Mouse (Mus musculus) erythroblast, adult 5-6 weeks (primary cell): ENCODE results near the gene Mtmr4. TPM values are rescaled to one million over a fixed set of nuclear protein-coding genes. Genes with fewer than 3 reads are reported as not detected.
A peak's percentile ranks its signal among the peaks of the same experiment; 100 is the strongest.

Experiments used
- ATAC-seq: replicated peaks from 2 replicates; pipeline ENCODE4 v1.8.0; 2016; ENCODE audit warnings: moderate number of reproducible peaks, mild to moderate bottlenecking, moderate TSS enrichment, inconsistent platforms; ENCODE audit not compliant: poor library complexity, low FRiP score, severe bottlenecking
- total RNA-seq, 2 experiments: library from RNA; stranded (forward) in 1 of 2; stranded (reverse) in 1 of 2; fragments of 150-400 nt in 1 of 2; fragments of 200-764, 138-1000 nt in 1 of 2; gene quantifications; 2 replicates each; pipeline versions ENCODE4 v1.2.3 to v1.2.4; 2015 to 2017; ENCODE audit warnings: low replicate concordance in 2 of 2

Mtmr4 gene
- total RNA-seq, 2 experiments from 2014 or later: 4.2 to 4.9 TPM

DNA sequence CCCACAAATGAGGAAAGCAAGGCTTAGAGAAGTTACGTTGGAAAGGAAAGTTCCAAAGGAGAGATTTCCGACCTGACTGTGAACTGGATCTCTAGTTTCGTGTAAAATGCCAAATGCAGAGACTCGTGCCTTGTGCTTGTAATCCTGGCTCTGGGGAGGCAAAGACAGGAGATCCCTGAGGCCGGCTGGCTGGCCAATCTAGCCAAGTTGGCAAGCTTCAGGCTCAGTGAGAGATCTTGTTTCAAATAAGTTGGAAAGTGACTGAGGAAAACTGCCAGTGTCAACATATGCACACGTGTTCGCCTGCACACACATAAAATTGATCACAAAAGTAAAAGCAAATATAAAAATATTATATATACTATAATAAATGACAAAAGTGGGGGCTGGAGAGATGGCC lies 17.3 kb downstream of the Mtmr4 start:
- ATAC-seq: no peak

DNA sequence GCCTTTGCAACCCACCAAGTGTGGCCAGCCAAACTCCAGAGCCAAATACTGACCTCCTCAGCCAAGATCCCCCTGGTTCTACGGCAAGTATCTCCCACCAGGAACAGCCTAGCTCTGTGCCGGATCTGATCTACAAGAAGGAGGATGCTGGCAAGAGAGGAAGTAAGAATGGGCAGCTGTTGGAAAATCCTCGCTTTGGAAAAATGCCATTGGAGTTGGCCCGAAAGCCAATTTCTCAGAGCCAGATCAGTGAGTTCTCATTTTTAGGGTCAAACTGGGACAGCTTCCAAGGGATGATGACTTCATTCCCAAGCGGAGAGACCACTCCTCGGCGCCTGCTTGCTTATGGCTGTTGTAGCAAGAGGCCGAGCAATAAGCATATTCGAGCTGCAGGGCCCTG lies 19.6 kb downstream of the Mtmr4 start:
- no peak for ATAC-seq

DNA sequence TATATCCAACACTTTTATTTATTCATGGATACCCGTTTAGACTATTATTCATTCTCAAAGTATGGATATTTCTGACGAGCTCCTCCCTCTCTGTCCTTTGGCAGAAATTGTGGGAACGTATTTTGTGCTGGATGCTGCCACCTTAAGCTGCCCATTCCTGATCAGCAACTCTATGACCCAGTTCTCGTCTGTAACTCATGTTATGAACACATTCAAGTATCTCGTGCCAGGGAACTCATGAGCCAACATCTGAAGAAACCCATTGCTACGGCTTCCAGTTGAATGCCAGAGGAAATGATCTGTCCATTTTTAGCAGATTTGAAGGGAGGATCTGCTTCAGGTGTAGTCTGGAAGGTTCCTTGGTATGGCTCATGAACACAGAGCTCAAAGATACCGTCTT lies 22.0 kb downstream of the Mtmr4 start:
- ATAC-seq: no peak

DNA sequence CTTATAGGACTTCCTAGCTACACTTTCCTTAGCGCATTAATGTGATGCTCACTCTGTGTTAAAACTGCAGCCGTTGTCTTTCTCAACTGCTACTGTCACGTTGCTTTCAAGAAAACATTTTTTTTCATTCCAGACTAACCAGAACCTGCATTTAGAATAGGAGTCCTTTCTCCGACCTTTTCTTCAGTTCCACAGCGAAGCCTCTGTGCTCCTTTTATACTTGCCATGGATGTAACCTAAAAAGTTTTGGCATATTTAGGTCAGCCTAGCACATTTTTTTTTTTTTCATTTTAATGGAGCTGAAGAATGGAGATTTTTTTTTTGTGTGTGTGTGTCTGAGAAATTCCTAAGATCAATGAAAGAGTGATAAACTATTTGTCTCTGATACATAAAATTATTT lies 23.6 kb downstream of the Mtmr4 start:
- ATAC-seq: no peak

DNA sequence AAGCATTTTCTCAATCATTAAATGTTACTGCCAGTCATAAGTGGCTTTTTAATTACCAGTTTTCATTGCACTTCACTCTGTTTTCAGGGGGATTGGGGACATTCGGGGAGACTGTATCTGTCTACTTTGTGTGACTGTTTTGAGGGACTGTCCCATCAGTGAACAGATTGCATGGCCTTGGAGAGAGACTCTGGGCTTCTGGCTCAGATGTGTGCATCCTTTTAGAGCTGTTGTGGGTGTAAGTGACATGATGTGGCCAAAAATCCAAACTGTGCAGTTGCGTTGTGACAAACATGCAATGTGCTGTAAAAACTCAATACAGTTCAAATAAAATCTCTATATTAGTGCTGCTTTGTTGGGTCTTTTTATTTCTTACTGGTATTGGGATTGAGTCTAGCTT lies 24.0 kb downstream of the Mtmr4 start:
- no peak for ATAC-seq

DNA sequence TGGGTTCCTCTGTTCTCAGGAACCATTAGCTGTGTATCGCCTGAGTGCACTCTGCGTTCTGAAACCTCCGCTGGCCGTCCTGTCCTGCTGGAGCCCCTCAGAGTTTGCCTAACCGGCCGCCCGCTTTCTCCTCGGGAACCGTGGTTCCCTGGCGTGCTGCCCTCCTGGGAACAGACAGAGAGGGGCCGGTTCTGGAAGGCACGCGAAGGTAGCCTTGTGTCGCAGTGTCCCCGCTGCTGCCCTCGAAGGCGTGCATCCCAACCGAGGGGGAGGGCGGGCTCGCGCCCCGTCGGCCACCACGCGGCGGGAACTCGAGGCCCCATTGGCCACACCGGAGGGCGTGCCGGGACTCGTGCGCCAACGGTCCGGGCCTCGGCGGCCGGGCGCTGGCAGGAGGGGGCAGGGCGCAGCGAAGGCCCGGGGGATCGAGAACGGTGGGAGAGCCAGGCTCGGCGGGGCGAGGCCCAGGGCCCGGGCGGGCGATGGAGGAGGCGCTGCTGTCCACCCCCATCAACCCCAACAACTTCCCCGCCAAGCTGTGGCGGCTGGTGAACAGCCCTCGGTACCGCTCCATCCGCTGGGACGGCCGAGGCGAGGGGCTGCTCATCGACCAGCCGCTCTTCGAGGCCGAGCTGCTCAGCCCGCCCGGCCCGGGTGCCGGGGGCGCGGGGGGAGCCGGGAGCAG lies 25.0 kb downstream of the Mtmr4 start, which contains the start of gene Hsf5:
TSS of gene Hsf5 (plus strand) at position 375 of the 685 bp plus-strand sequence.
- ATAC-seq: no peak

DNA sequence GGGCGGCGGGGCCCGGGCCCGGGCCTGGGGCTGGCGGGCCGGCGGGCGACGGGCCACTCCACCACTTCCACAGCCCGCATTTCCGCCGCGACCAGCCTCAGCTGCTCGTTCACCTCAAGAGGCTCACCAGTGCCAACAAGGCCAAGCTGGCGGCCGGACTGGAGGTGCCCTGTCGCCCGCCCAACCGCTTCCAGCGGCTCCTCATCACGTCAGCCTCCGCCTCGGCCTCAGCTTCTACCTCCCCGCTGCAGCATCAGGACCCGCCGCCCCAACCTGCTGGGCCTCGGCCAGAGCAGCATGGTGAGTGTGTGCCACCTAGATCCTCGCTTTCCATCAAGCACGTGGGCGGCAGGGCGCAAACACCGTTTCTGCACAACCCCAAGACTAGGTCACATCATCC lies 25.6 kb downstream of the Mtmr4 start:
- no peak for ATAC-seq

DNA sequence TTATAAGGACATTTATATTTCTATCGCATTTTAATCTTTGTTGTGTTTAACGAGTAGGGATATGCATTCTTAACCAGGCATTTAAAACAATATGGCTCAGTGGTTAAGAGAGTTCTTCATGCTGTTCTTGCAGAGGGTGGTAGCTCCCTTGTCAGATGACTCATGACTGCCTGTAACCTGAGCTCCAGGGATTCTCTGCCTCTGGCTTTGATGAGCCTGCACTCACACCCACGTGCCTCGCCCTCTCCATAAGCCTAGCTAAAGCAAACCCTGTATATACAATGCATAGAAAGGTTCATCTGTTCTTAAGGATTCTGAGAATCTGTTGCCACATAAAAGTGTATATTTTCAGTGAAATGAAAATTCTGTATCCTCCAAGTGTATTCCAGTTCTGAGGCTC lies 31.2 kb downstream of the Mtmr4 start:
- ATAC-seq: no peak

DNA sequence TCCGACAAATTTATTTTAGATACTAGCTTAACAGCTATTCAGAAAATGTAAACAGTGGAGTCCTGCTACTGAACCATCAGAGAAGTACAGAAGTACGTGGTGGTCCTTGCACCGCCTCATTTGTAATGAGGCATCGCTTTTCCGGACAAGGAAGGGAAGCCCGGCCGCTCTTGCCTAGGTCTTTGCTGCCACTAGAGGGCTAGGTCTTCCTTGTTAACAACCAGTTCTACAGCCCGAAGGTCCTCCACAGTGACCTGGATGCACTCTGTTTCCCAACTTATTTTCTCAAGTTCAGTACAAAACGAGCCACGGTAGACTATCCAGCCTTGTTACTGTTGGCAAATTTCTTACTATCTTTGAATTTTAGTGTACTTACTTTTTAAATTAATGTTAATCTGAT lies 37.9 kb downstream of the Mtmr4 start:
- peak; percentile 62; the same call in 1 of the 2 replicates for ATAC-seq

DNA sequence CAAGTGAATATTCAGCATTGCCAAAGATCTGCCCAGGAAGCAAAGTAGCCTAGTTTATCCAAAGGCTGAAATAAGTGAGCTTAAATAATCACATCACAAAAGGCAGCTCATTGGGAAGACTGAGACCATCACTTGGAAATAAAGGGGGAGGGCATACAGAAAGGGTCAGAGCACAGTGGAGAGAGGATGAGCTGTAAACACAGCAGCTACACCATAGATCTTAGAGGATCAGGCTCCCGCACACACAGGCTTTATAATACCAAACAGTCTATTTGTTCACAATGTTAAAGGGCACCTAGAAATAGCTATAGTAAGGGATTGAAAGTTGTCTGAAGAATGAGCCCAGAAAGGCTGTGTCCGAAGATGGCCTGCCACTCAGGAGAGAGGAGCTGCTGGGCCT lies 46.8 kb downstream of the Mtmr4 start:
- no peak for ATAC-seq

DNA sequence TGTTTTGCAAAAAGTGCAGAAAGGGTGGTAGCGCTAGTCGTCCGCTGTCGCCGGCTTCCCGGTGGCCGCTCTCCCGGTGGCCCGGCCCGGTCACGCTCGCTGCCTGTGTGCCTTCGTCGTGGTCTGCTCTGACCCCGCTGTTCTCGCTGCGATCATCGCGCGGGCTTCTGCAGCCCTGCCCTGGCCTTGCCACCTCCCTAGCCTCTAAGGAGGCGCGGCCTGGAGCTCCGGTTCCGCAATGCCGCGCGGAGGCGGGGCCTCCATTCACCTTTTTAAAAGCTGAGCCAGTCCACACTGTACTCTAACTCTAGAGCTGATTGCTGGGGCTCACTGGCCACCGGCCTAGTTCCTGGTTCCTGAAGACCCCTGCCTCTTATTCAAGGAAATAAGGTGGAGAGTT lies 47.2 kb downstream of the Mtmr4 start:
- peak; percentile 96 for ATAC-seq

DNA sequence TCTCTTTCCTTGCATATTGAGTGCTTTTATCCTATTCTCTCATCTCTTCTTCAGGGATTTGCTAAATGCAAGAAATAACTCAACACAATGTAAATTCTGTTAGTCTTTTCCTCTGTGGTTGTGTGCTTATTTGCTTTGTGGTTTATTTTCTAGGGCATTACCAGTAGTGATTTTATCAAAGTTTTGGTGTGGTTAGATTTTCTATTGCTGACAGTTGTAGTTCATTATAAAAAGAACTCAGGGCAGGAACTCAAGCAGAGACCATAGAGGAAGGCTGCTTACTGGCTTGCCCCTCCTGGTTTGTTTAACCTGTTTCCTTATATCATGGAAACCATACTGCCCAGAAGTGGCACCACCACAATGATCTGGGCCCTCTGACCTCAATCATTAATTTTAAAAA lies 50.9 kb downstream of the Mtmr4 start:
- no peak for ATAC-seq

DNA sequence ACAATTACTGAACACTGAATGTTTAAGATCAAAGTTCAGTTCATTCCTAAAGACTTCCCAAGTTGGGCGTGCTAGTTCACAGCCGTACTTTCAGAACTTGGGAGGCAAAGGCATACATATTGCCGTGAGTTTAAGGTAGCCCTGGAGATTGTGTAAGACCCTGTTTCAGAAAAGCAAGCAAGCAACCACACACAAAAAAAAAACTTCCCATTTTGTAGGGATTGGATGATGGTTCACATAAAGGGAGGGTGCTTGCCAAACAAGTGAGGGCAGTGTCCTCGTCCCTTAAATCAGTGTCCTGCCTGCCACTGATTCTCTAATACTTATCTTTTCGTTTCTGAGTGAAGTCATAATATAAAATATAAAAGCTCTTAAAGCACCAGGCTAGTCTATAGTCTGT lies 62.7 kb downstream of the Mtmr4 start:
- ATAC-seq: no peak

DNA sequence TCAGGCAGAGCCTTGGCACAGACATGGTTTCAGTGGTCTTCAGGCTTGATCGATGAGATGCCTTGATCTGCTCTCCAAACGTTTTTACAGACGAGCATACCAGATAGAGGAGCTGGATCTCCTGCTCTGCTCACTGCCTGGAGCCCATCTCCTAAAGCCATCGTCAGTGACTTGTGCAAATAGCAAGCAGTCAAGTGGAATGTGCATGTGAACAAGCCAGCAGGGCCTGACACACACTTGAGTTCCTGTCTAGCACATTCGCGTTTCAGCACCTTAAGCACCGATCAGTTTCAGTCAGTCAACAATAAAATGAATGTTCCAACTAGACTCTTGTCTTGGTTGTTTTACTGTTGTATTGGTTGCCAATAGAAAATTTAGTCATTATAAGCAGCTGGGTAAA lies 67.3 kb downstream of the Mtmr4 start:
- no peak for ATAC-seq

DNA sequence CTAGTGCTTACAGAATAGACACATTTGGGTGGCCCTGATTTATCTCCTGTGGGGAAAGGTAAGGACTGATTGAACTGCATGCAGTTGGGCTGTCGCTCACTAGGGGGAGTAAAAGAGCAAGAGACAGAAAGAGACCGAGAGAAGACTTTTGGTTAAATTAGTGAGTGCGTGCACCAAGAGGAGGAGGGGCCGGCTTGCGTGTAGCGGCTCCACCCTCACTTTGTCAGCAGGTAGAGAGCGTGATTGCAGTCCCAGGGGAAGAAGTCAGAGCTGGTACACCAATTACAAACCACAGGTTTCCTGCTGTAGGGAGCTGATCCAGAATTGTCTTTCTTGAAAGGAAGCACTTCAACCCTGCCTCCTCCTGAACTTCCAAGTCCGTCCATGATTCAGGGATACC lies 70.4 kb downstream of the Mtmr4 start, which contains the start of gene Rnf43:
TSS of gene Rnf43 (plus strand) at position 316 of the 400 bp plus-strand sequence.
- ATAC-seq: peak; percentile 94

DNA sequence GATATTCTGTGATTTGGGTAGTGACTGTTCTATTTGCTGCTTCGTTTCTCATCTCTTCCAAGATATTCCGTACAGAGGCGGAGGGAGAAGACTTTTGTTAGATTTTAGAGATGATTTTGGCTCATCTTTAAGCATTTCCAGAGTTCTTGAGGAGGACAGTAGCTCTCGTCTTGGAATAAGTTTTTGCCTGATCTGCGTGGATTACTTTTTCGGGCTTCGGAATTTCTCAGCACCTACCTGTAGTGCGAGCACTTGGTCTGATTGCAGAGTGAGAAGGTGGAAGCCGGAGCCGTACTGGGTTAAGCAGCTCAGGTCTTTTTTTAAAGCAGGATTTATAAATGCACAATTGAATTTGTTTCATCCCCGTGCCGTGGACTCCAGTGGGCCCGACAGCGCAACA lies 70.9 kb downstream of the Mtmr4 start:
- no peak for ATAC-seq

DNA sequence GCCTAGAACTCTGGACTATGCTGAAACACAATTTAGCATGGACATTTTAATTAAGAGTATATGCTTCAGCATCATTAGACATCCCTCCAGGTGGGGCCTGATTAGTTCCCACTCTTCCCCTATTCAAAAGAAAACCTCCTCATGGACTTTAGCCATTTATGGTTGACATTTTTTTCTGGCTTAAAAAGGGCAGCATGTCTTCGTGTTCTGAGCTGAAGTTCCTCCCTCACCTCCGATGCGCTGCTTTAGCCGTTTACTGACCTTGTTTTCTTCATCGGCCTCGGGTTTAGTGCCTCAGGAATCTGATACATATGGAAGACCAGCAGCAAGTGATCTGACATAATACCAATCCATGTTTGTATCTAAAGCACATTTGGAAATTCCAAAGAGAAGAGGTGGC lies 72.0 kb downstream of the Mtmr4 start:
- ATAC-seq: no peak

DNA sequence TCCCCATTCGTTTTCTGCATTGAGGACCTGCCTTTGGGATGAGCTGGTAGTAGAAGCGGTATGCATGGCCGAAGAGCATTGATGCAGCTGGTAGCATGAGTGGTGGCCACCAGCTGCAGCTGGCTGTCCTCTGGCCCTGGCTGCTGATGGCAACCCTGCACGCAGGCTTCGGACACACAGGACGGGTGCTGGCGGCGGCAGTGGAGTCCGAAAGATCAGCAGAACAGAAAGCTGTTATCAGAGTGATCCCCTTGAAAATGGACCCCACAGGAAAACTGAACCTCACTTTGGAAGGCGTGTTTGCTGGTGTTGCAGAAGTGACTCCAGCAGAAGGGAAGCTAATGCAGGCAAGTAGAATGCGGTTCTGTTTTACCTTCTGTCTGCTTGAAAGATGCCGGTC lies 72.6 kb downstream of the Mtmr4 start:
- no peak for ATAC-seq

DNA sequence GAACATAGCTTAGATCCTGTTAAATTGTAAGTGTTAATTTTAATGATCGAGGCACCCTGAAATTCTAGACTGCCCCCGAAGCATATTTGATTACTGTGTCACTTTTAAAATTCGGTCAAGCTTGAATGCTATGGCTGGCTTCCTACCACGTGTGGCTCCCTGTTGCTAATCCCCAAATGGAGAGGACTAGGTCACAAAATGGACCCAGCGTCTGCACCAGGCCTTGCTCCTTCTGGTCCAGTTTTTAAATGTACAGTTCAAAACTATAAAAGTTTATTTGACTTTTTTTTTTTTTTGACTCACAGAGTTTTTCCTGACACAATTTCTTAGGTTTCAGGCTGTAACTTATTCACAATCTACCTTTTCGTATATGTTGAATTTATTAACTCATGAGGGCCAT lies 73.3 kb downstream of the Mtmr4 start:
- ATAC-seq: no peak

DNA sequence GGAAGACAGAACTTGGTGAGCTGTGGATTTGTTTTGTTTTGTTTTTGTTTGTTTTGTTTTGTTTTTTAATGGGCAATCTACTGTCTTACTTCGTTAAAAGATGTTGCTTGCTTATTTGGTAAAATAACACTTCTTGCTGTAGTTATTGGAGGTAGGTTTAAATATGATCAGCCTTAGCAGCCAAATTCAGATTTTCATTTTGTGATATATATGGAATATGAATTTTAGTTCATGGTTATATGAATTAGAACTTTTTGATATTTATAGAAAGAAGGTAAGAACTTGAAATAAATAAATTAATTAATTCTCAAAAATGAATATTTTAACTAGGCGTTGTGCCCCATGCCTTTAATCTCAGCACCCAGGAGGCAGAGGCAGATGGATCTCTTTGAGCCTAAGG lies 73.7 kb downstream of the Mtmr4 start:
- ATAC-seq: no peak
